Mouse (Mus musculus): ENCODE data around the gene D5Ertd579e. TPM values are rescaled to one million over a fixed set of nuclear protein-coding genes. Genes with fewer than 3 reads are reported as not detected.

The D5Ertd579e gene
- total RNA-seq, 2 experiments from 2014 or later = 86.4 to 98.1 TPM

DNA sequence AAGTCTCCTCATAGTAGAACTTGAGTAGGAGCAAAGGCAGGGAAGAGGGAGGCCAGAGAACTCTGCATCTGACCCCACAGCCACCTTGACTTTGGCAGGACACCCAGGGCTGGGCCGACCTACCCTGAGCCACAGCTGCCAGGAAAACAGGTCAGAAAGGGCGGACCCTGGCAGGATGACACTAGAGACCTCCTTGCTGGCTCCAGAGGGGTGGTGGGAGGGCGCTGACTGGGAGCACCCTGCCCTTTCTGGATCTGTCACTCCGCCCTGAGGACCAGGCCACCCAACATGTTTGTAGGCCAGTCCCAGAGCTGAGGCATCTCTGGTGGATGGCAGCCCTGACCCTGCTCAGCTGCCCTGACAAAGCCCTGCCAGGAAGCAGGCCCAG lies 33.3 kb upstream of the D5Ertd579e start:
- no peak for TF ChIP-seq CTCF (IDR thresholded peaks at IDR 0.05)
- H3K27ac ChIP-seq = peak overlapping the region; percentile 78
- DNase-seq = peak; percentile 71

GRCm38 (mm10) chr5:36728403-36729085 lies 32.7 kb upstream of the D5Ertd579e start:
- peak overlapping the region; percentile 78 for H3K27ac ChIP-seq
- DNase-seq = no peak
- TF ChIP-seq CTCF (IDR thresholded peaks at IDR 0.05) = no peak
- no peak overlapping the region for H3K4me3 ChIP-seq
- intact Hi-C loops (cut with DNase I) = no loop called here

More for the DNA sequence above, 33.3 kb upstream of the D5Ertd579e start:
- intact Hi-C loops (cut with DNase I) = no loop called here
- no peak overlapping the region for H3K4me3 ChIP-seq

GRCm38 (mm10) chr5:36727776-36728175 lies 32.0 kb upstream of the D5Ertd579e start:
- no peak overlapping the region for H3K4me3 ChIP-seq
- intact Hi-C loops (cut with DNase I) = no loop called here
- no peak for TF ChIP-seq CTCF (IDR thresholded peaks at IDR 0.05)
- DNase-seq = no peak
- H3K27ac ChIP-seq = peak overlapping the region; percentile 78; the same call in 1 of the 2 replicates

DNA sequence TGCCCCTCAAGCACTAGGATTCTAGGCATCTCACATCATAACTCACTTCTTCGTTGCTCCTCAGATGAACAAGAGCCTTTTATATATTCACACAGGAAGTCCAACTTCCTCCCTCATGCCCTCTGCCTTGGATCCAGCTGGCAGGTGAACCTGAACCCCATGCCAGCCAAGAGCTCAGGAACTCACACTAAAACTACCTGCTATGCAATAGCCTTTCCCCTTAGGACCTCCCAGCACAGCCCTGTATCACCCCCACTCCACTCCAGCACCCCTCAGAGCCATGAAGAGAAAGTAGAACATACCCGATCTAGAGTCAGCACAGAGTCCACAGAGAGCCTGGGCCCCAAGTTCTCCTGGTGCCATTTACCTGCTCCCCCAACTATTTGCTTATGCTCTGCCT lies 31.3 kb upstream of the D5Ertd579e start:
- no peak for DNase-seq
- no peak for TF ChIP-seq CTCF (IDR thresholded peaks at IDR 0.05)
- no peak overlapping the region for H3K4me3 ChIP-seq
- H3K27ac ChIP-seq = peak overlapping the region; percentile 78; the same call in 1 of the 2 replicates
- intact Hi-C loops (cut with DNase I) = no loop called here

DNA sequence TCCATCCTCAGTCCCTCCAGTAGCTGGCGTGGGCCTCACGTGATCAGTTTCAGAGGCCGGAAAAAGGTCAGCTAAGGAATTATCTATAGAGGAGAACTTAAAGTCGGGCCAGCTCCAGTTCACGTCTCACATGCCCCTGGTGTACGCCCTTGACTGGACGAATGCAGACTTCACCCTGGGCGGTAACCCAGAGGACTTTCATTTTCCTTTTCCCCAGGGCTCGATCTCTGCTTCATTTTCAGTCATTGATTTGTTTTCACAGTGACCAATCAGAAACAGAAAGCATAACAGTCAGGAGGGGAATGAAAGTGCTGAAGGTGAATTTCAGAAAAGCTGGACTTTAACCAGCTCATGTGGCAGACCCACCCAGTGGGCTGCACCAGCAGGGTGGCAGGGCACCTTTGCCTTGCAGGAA lies 30.6 kb upstream of the D5Ertd579e start:
- peak overlapping the region; percentile 58 for H3K27ac ChIP-seq
- H3K4me3 ChIP-seq = peak overlapping the region; percentile 40
- intact Hi-C loops (cut with DNase I) = no loop called here
- TF ChIP-seq CTCF (IDR thresholded peaks at IDR 0.05) = no peak
- DNase-seq = no peak

GRCm38 (mm10) chr5:36725861-36726260 lies 30.0 kb upstream of the D5Ertd579e start:
- Histone ChIP-seq H3K4me3 (no peak overlapping the region), H3K27ac (peak overlapping the region; percentile 58)
- TF ChIP-seq CTCF (IDR thresholded peaks at IDR 0.05) = no peak
- intact Hi-C loops (cut with DNase I) = no loop called here
- DNase-seq = peak; percentile 13

- intact Hi-C loops (cut with DNase I) = no loop called here
- peak; percentile 71 for DNase-seq
- no peak overlapping the region for H3K4me3 ChIP-seq
- H3K27ac ChIP-seq = peak overlapping the region; percentile 80
- no peak for TF ChIP-seq CTCF (IDR thresholded peaks at IDR 0.05)
These were observed 28.4 kb upstream of the D5Ertd579e start for GRCm38 (mm10) chr5:36724274-36724673.

DNA sequence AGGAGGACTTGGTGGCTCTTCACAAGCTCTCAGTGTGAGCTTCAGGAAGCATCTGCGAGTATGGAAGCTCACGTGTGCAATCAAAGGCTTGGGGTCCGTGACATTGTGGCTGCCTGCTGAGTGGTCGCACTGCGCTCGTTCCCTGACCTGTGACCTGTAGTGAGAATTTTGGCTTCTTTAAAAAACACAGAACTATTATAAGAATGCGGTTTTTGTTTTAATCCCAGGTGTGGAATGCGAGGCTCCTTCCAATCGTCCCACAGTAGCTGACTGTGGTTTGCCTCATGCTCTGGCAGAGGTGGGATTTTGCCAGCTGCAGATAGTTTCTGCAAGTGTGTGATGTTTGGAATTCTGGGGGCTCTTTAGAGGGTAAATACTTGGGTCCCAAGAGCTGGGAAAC lies 27.5 kb upstream of the D5Ertd579e start:
- DNase-seq = peak; percentile 10
- Histone ChIP-seq H3K4me3 (no peak overlapping the region), H3K27ac (no peak overlapping the region; the same call in none of the 2 replicates)
- intact Hi-C loops (cut with DNase I) = no loop called here
- no peak for TF ChIP-seq CTCF (IDR thresholded peaks at IDR 0.05)

GRCm38 (mm10) chr5:36722415-36722856 lies 26.6 kb upstream of the D5Ertd579e start:
- peak; percentile 50 for DNase-seq
- H3K27ac ChIP-seq = peak overlapping the region; percentile 43
- TF ChIP-seq CTCF (IDR thresholded peaks at IDR 0.05) = no peak
- no peak overlapping the region for H3K4me3 ChIP-seq
- intact Hi-C loops (cut with DNase I) = no loop called here

DNA sequence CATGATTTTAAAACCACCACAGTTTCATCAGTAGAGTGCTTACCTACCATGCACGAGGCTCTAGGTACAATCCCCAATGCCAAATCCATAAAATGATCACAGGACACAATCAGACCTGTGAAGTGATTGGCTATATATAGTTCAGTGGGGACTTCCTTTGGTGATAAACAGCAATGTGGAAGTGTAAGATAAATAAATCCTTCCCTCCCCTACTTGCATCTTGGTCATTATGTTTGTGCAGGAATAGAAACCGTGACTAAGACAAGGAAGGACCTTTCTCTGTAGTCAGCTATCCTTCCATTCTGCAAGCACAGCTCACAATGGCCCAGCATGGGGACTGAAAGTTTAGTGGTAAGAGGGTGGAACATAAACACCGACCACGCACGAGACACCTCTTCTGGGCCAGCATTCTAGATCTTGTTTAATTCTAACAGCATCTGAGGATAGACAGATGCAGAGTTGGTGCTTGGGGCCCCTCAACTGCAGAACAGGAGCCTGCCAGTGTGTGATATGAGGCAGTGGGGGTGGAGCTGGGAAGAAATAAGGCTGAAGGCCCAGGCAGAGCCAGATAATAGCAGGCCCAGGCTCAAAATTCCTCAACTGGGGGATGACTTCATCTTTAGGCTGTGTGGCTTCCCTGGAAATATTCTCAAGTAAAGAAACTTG lies 25.0 kb upstream of the D5Ertd579e start:
- intact Hi-C loops (cut with DNase I) = no loop called here
- peak; percentile 14 for DNase-seq
- no peak for TF ChIP-seq CTCF (IDR thresholded peaks at IDR 0.05)
- Histone ChIP-seq H3K4me3 (no peak overlapping the region), H3K27ac (0 out of 2 replicates have a peak overlapping the region, but pooled peaks have one; percentile 20)

DNA sequence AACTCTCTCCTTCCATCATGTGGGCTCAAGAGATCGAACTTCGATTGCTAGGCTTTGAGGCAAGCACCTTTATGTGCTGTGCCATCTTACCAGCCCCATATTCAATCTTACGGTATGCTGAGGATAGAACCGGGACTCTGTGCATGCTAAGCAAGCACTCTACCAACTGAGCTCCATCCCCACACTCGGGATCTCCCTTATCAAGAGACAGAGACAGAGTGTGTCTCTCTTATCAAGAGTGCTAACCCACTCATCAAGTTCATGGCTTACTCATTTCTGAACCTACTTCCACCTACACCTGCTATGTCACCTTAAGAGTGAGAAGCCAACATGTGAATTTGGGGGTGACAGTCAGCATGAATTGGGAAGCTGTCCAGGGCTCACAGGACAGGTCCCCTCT lies 24.4 kb upstream of the D5Ertd579e start:
- intact Hi-C loops (cut with DNase I) = no loop called here
- no peak for TF ChIP-seq CTCF (IDR thresholded peaks at IDR 0.05)
- no peak overlapping the region for H3K4me3 ChIP-seq
- no peak overlapping the region for H3K27ac ChIP-seq
- DNase-seq = peak; percentile 3

DNA sequence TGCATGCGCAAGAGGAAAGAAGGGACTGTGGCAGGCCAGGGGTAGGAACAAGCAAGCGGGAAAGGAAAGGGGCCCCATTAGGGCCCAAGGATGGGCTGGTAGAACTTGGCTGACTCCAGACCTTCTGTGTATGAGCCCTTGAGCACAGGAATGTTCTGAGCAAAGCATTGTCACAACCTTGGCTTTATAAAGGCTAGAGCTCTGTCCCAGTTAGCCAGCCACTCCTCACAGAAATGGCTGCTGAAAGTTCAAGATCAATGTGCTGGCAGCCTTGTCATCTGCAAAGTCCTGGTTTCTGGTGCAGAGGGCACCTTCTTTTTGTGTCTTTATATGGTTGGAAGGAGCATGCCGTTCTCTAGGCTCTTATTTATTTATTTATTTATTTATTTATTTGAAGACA lies 23.8 kb upstream of the D5Ertd579e start:
- no peak for TF ChIP-seq CTCF (IDR thresholded peaks at IDR 0.05)
- DNase-seq = no peak
- H3K4me3 ChIP-seq = no peak overlapping the region
- H3K27ac ChIP-seq = no peak overlapping the region
- intact Hi-C loops (cut with DNase I) = no loop called here

DNA sequence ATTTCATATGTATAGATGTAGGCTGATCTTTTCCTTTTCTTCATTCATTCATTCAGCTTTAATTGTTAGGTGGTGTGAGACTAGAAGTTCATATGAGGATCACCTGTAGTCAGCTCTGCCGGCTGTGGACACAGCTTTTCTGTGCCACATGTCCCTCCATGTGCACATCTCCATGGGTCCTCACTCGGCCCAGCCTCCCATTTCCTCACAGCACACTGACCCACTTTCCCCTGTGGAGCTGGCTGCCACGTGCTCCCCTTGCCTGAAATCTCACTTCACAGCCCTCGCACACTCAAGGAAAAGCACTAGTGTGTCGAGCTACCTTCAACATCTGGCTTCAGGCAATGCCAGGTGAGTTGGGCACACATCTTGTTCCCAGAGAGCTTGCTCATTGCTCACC lies 23.3 kb upstream of the D5Ertd579e start:
- DNase-seq = peak; percentile 10
- no peak overlapping the region for H3K27ac ChIP-seq
- intact Hi-C loops (cut with DNase I) = no loop called here

More for the DNA sequence above, 23.3 kb upstream of the D5Ertd579e start:
- no peak for TF ChIP-seq CTCF (IDR thresholded peaks at IDR 0.05)
- no peak overlapping the region for H3K4me3 ChIP-seq
